Mouse (Mus musculus) neutrophil, adult 59 days (primary cell): Measurements from ENCODE around the gene Chac1. TPM values are rescaled to one million over a fixed set of nuclear protein-coding genes. Genes with fewer than 3 reads are reported as not detected.

Experiments
- total RNA-seq, 2 experiments: library from RNA; stranded (reverse); gene quantifications; 1 replicate in 1 of 2; 2 replicates in 1 of 2; pipeline ENCODE4 v1.2.4; 2023

The Chac1 gene
- 1 to 10 TPM; 6.4 to 6.8 TPM for total RNA-seq

DNA sequence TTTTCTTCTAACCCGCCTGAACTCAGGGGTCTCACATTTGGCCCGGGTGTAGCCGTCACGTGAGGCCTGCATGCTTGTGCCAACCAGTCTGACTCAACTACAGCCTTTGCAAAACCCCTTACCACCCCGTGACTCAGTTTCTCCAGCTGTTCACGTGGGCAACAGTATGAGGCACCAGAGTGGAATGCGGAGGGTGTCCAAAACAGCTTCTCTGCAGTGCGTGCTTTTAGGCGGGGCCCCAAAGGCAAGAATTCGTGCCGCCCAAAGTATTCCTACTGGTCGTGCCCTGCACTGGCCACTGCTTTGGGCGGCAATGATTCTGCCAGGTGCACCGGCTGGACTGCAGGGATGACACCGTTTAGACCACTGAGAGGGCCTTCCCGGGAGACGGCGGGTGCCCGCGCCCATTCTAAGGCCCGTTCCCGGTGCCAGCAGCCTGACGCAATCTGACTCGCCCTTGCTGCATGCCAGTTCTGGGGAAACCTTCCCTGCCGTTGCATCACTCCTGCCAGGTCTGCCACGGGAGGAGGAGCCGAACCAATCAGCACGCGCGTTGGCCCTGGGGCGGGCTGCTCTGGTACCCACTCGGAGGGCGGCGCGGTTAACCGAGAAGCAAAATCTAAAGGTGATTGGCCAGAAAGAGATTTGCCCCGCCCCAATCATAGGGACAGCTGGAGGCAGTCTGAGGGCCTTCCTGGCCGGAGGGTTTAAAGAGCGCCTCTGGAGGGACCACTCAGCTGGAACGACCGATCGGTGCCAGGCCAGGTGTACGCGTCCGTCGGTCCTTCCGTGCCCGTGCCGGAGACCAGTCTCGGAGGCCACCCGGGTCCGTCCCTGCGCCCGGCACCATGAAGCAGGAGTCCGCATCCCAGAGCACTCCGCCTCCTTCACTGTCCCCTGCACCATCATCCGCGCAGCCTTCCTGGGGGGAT is at the start of gene Chac1:
Gene Chac1 (plus strand): TSS at position 675 of the 932 bp plus-strand sequence.

DNA sequence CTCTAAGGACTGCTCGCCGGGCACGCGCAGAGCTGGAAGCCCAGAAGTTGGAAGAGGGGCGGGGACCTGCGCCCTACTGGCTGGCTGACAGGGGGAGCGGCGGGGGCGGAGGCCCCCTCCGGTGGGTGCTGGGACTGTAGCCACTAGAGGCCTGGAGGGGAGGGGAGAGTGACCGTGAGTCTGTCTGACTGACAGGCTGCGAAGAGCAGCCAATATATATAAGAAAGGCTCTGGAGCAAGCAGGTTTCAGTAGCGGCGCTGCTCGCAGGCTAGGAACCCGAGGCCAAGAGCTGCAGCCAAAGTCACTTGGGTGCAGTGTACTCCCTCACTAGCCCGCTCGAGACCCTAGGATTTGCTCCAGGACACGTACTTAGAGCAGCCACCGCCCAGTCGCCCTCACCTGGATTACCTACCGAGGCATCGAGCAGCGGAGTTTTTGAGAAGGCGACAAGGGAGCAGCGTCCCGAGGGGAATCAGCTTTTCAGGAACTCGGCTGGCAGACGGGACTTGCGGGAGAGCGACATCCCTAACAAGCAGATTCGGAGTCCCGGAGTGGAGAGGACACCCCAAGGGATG is 25.4 kb upstream of the Chac1 start, which contains the start of gene Dll4:
Gene Dll4 (plus strand): TSS at position 217 of the 576 bp plus-strand sequence.

Other genes starting within 250 kb of the Chac1 start
- gene Rad51, start 238.4 kb upstream of the Chac1 start, total RNA-seq = 10 to 100 TPM; 17.5 to 20.2 TPM
- gene Rmdn3, start 194.2 kb upstream of the Chac1 start, total RNA-seq = 10 to 100 TPM; 14.0 to 15.0 TPM
- not detected for gene Gchfr, start 183.5 kb upstream of the Chac1 start, total RNA-seq
- under 1 TPM; 0.11 to 0.20 TPM for gene Gm14137, start 176.7 kb upstream of the Chac1 start, total RNA-seq
- gene Zfyve19, start 142.6 kb upstream of the Chac1 start, total RNA-seq = 10 to 100 TPM; 18.0 to 23.8 TPM
- gene Dnajc17, start 142.4 kb upstream of the Chac1 start, total RNA-seq = 10 to 100 TPM; 12.1 to 12.9 TPM
- not detected for gene Ppp1r14d, start 121.3 kb upstream of the Chac1 start, total RNA-seq
- gene Spint1, start 113.9 kb upstream of the Chac1 start, total RNA-seq = not detected
- gene Rhov, start 80.0 kb upstream of the Chac1 start, total RNA-seq = 10 to 100 TPM; 10.1 to 10.3 TPM
- 10 to 100 TPM; 35.4 to 41.3 TPM for gene Vps18, start 62.5 kb upstream of the Chac1 start, total RNA-seq
- not detected for gene Dll4, start 25.4 kb upstream of the Chac1 start, total RNA-seq
- gene Ino80, start 126.5 kb downstream of the Chac1 start, total RNA-seq = 10 to 100 TPM; 17.8 to 20.6 TPM
- gene Exd1, start 196.4 kb downstream of the Chac1 start, total RNA-seq = under 1 TPM; 0.36 to 0.44 TPM
- gene Chp1, start 196.5 kb downstream of the Chac1 start, total RNA-seq = 100 to 1,000 TPM; 187 to 198 TPM